Mouse (Mus musculus) stomach, postnatal 0 days (tissue): Measurements from ENCODE around the gene Pxylp1. TPM values are rescaled to one million over a fixed set of nuclear protein-coding genes. Genes with fewer than 3 reads are reported as not detected.

Source experiments
- ATAC-seq: fragments of 200-750 bp; cut with Nextera tagmentation; 2 replicates; pipeline ENCODE4 v1.8.0; 2017; ENCODE audit not compliant: low FRiP score, low TSS enrichment
- DNase-seq: peaks from one replicate; pipeline ENCODE4 v3.0.0-alpha.2; 2016; ENCODE audit warnings: low spot score
- H3K27ac ChIP-seq: fragments of 300-500 bp; sonication (generic); replicated peaks from 2 replicates; pipeline ENCODE4 v1.5.1; 2014; ENCODE audit warnings: mild to moderate bottlenecking, control low read depth
- H3K27me3 ChIP-seq: fragments of 300-500 bp; sonication (generic); 2 replicates; pipeline ENCODE4 v1.6.1; 2014; ENCODE audit warnings: low read length; ENCODE audit not compliant: control insufficient read depth, insufficient read depth
- H3K36me3 ChIP-seq: fragments of 300-500 bp; sonication (generic); 2 replicates; pipeline ENCODE4 v1.6.1; 2014; ENCODE audit warnings: low read length, mixed read lengths; ENCODE audit not compliant: control insufficient read depth, insufficient read depth
- H3K4me1 ChIP-seq: fragments of 300-500 bp; sonication (generic); replicated peaks from 2 replicates; pipeline ENCODE4 v1.6.1; 2014; ENCODE audit warnings: antibody characterized with exemption; ENCODE audit not compliant: control insufficient read depth, insufficient read depth
- H3K4me2 ChIP-seq: fragments of 300-500 bp; sonication (generic); replicated peaks from 2 replicates; pipeline ENCODE4 v1.6.1; 2014; ENCODE audit warnings: low read depth, mild to moderate bottlenecking, control low read depth, moderate library complexity
- H3K4me3 ChIP-seq: fragments of 300-500 bp; sonication (generic); 2 replicates; pipeline ENCODE4 v1.5.1; 2014; ENCODE audit warnings: low read depth, low read length, control low read depth
- H3K9ac ChIP-seq: fragments of 300-500 bp; sonication (generic); 2 replicates; pipeline ENCODE4 v1.6.1; 2014; ENCODE audit warnings: mild to moderate bottlenecking, low read length, control low read depth, mixed read lengths
- H3K9me3 ChIP-seq: fragments of 300-500 bp; sonication (generic); 2 replicates; pipeline ENCODE4 v1.6.1; 2016; ENCODE audit warnings: low read length; ENCODE audit not compliant: control insufficient read depth
- CTCF ChIP-seq: IDR thresholded peaks from 2 replicates; pipeline ENCODE4 v1.5.1; 2016; ENCODE audit warnings: antibody characterized with exemption, low read depth, mild to moderate bottlenecking, moderate library complexity
- EP300 ChIP-seq: optimal IDR thresholded peaks from 2 replicates; pipeline ENCODE3; 2016; ENCODE audit warnings: antibody characterized with exemption
- WGBS: fragments of 180-500 bp; shearing (Covaris S2); extraction: QIAGEN DNeasy Blood & Tissue Kit; methylation state at CpG from one replicate; pipeline ENCODE4 v1.1.7; 2014; 5-methylcytosine and 5-hydroxymethylcytosine counted together
- polyA plus RNA-seq: library from polyadenylated mRNA; unstranded; fragments of >200 nt; fragmentation: Nextera tagmentation; extraction: Ambion mirVana; gene quantifications from 2 replicates; pipeline ENCODE4 v1.2.1, GENCODE M21; 2015

Pxylp1 gene
- polyA plus RNA-seq, 1 experiment from 2014 or later = 19.1 TPM

DNA sequence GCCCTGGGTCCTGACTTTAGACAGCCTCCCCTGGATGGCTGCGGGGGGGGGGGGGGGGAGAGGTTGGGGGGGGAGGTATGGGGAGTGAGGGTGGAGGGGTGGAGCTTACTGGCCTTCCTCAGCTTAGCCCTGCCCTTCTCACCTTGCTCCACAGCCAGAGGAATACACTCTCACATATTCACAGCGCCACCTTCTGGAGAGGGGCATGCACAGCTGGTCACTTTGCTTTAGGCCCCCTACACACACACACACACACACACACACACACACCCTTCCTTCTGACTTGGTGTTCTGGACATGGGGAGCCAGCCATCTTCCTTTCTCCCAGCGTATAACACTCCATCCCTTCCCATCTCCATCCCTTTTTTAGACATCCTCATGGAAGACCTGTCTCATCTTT lies 62.8 kb downstream of the Pxylp1 start:
- Histone ChIP-seq H3K27me3 (no peaks in the 10 kb centered on the region), H3K9me3 (no peaks in the 10 kb centered on the region), H3K27ac (no peak overlapping the region), H3K4me2 (no peak overlapping the region), H3K4me3 (no peak overlapping the region), H3K36me3 (no peaks in the 10 kb centered on the region), H3K9ac (no peak overlapping the region), H3K4me1 (no peaks in the 10 kb centered on the region)
- ATAC-seq (no peak), DNase-seq (no peak)
- 86% methylated on average over 2 of the region's 3 CpGs for WGBS
- no peak for TF ChIP-seq EP300
- TF ChIP-seq CTCF = peak; percentile 38

DNA sequence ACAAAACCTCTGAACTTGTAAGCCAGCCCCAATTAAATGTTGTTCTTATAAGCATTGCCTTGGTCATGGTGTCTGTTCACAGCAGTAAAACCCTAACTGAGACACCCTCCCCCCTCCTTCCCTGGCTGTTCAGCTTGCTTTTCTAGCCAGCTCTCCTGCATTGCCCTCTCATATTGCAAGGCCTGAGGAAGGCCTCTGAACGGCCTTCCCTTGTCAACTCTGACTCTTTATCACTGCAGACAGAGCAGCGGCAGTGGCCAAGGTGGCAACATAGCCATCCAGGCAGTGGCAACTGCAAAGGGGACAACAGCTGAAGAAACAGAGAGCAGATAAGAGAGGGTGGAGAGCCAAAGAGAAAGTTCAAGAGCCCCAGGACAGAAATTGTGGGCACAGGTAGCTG lies 64.4 kb downstream of the Pxylp1 start:
- H3K9ac ChIP-seq = no peak overlapping the region
- DNase-seq (no peak), ATAC-seq (no peak)
- H3K27me3 ChIP-seq = no peaks in the 10 kb centered on the region
- no peaks in the 10 kb centered on the region for H3K4me1 ChIP-seq
- H3K4me3 ChIP-seq = no peak overlapping the region
- no peaks in the 10 kb centered on the region for H3K36me3 ChIP-seq
- H3K9me3 ChIP-seq = no peaks in the 10 kb centered on the region
- 58% methylated on average over 2 of the region's 2 CpGs for WGBS
- TF ChIP-seq EP300 (no peak), CTCF (no peak)
- no peak overlapping the region for H3K27ac ChIP-seq
- no peak overlapping the region for H3K4me2 ChIP-seq

DNA sequence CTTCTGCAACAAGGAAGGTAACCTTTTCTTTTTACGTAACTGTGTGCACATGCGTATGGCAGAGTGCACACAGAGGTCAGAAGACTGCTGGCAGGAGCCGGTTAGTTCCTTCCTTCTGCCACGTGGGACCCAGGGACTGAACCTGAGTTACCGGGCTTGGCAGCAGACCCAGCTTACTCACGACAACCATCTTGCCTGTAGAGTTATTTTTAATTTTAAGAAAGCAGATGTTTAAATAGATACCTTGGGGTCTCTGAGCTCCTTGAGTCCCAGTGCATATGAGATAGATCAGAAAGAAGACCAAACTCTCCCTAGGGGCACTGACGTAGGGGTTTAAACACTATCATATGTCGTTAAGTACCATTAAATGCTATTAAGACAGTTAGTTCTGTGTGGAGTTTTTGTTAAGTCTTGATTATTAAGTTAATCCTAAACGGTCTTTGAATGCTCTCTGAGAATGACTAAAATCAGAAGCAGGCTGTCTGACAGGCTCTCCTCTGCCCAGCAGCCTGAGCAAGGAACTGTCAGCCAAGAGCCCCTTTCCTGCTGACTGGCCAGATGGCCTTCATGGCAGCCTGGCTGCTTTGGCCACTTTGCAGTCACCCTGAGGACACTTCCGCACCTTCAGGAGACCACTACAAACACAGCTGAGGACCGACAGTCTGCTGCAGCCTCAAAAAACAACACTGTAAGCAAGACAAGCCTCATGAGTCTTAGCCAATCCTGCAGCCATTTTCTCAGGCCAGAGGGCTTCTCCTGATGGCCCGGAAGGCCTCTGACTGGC lies 65.3 kb downstream of the Pxylp1 start:
- ATAC-seq = no peak
- Histone ChIP-seq H3K4me1 (no peaks in the 10 kb centered on the region), H3K4me2 (no peak overlapping the region), H3K9me3 (no peaks in the 10 kb centered on the region), H3K27me3 (no peaks in the 10 kb centered on the region), H3K9ac (no peak overlapping the region), H3K27ac (no peak overlapping the region), H3K4me3 (no peak overlapping the region), H3K36me3 (no peaks in the 10 kb centered on the region)
- no peak for DNase-seq
- WGBS = 76% methylated on average over 12 of the region's 12 CpGs
- TF ChIP-seq EP300 (no peak), CTCF (no peak)

DNA sequence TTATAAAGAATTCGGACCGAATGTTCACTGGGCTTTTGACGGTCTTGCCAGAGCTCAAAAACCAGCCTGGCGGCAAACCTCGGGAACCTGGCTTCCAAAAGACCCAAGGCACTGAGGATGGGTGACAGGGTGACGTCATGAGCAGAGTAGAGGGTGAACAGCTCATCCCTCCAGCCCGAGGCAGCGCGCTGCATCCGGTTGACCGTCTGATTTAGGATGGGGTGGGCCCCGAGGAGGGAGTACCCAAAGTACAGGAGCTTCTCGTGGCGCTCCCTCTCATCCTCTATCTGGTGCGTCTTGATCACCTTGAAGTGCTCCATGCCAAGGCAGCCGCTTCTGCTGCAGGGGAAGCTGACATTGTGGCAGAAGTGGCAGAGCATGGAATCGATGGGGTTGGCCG lies 67.6 kb downstream of the Pxylp1 start:
- no peaks in the 10 kb centered on the region for H3K4me1 ChIP-seq
- DNase-seq = no peak
- no peak overlapping the region for H3K4me2 ChIP-seq
- no peaks in the 10 kb centered on the region for H3K36me3 ChIP-seq
- H3K9me3 ChIP-seq = no peaks in the 10 kb centered on the region
- H3K27ac ChIP-seq = no peak overlapping the region
- WGBS = 95% methylated on average over 18 of the region's 18 CpGs
- TF ChIP-seq EP300 (no peak), CTCF (no peak)
- H3K4me3 ChIP-seq = no peak overlapping the region
- ATAC-seq = no peak
- H3K9ac ChIP-seq = no peak overlapping the region
- no peaks in the 10 kb centered on the region for H3K27me3 ChIP-seq

DNA sequence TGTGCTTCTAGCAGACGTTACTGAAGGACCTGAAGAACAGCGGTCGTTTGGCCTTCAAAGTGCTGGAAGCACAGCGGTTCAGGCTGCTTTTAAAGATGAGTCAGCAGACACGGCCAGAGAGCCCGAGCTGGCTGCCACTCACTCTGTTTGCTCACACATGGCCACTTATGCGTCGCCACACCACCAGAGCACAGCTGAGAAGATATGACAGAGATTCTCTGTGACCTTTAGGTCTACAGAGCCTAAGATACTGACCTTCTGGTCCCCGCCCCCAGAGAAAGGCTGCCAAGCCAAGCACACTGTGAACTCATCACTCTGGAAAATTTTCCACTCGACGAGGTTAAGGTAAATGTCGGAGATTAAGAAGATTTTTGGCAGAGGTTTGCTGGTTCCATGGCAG lies 68.4 kb downstream of the Pxylp1 start:
- WGBS = 54% methylated on average over 12 of the region's 12 CpGs
- Histone ChIP-seq H3K27me3 (no peaks in the 10 kb centered on the region), H3K36me3 (no peaks in the 10 kb centered on the region), H3K4me1 (no peaks in the 10 kb centered on the region), H3K4me3 (no peak overlapping the region), H3K27ac (no peak overlapping the region), H3K4me2 (no peak overlapping the region), H3K9ac (no peak overlapping the region), H3K9me3 (no peaks in the 10 kb centered on the region)
- no peak for TF ChIP-seq CTCF
- no peak for TF ChIP-seq EP300
- DNase-seq (no peak), ATAC-seq (peak; percentile 49; the same call in 1 of the 2 replicates)

DNA sequence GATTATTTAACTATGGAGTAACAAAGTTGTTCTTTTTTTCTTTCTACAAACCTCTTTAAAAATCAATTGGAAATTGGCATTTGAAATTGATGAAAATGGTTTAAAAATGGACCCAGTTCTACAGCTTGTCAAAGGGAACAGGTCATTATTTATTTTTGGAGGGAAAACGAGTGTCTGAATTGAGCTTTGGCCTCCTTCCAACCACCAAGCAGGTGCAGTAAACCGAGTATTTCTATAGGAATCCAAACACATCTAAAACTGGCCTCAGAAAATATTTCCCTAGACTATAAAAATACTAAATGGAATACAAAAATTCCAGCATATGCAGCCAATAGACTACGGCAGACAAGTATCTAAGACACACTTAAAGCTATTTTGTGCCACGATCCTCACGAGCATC lies 68.9 kb downstream of the Pxylp1 start:
- Histone ChIP-seq H3K27ac (no peak overlapping the region), H3K9ac (no peak overlapping the region)

More for the DNA sequence above, 68.9 kb downstream of the Pxylp1 start:
- Histone ChIP-seq H3K4me2 (no peak overlapping the region), H3K27me3 (no peaks in the 10 kb centered on the region), H3K9me3 (no peaks in the 10 kb centered on the region), H3K36me3 (no peaks in the 10 kb centered on the region), H3K4me1 (no peaks in the 10 kb centered on the region), H3K4me3 (no peak overlapping the region)
- DNase-seq (no peak), ATAC-seq (no peak)
- WGBS = 52% methylated on average over 5 of the region's 5 CpGs
- no peak for TF ChIP-seq CTCF
- no peak for TF ChIP-seq EP300
